Mouse (Mus musculus) stomach, postnatal 0 days (tissue): ENCODE results near the gene Fuca1. TPM values are rescaled to one million over a fixed set of nuclear protein-coding genes. Genes with fewer than 3 reads are reported as not detected.

ENCODE experiments used
- ATAC-seq: fragments of 200-750 bp; cut with Nextera tagmentation; 2 replicates; pipeline ENCODE4 v1.8.0; 2017; ENCODE audit not compliant: low FRiP score, low TSS enrichment
- DNase-seq: peaks from one replicate; pipeline ENCODE4 v3.0.0-alpha.2; 2016; ENCODE audit warnings: low spot score
- H3K27ac ChIP-seq: fragments of 300-500 bp; sonication (generic); replicated peaks from 2 replicates; pipeline ENCODE4 v1.5.1; 2014; ENCODE audit warnings: mild to moderate bottlenecking, control low read depth
- H3K27me3 ChIP-seq: fragments of 300-500 bp; sonication (generic); 2 replicates; pipeline ENCODE4 v1.6.1; 2014; ENCODE audit warnings: low read length; ENCODE audit not compliant: control insufficient read depth, insufficient read depth
- H3K36me3 ChIP-seq: fragments of 300-500 bp; sonication (generic); 2 replicates; pipeline ENCODE4 v1.6.1; 2014; ENCODE audit warnings: low read length, mixed read lengths; ENCODE audit not compliant: control insufficient read depth, insufficient read depth
- H3K4me1 ChIP-seq: fragments of 300-500 bp; sonication (generic); replicated peaks from 2 replicates; pipeline ENCODE4 v1.6.1; 2014; ENCODE audit warnings: antibody characterized with exemption; ENCODE audit not compliant: control insufficient read depth, insufficient read depth
- H3K4me2 ChIP-seq: fragments of 300-500 bp; sonication (generic); replicated peaks from 2 replicates; pipeline ENCODE4 v1.6.1; 2014; ENCODE audit warnings: low read depth, mild to moderate bottlenecking, control low read depth, moderate library complexity
- H3K4me3 ChIP-seq: fragments of 300-500 bp; sonication (generic); 2 replicates; pipeline ENCODE4 v1.5.1; 2014; ENCODE audit warnings: low read depth, low read length, control low read depth
- H3K9ac ChIP-seq: fragments of 300-500 bp; sonication (generic); 2 replicates; pipeline ENCODE4 v1.6.1; 2014; ENCODE audit warnings: mild to moderate bottlenecking, low read length, control low read depth, mixed read lengths
- H3K9me3 ChIP-seq: fragments of 300-500 bp; sonication (generic); 2 replicates; pipeline ENCODE4 v1.6.1; 2016; ENCODE audit warnings: low read length; ENCODE audit not compliant: control insufficient read depth
- CTCF ChIP-seq: IDR thresholded peaks from 2 replicates; pipeline ENCODE4 v1.5.1; 2016; ENCODE audit warnings: antibody characterized with exemption, low read depth, mild to moderate bottlenecking, moderate library complexity
- EP300 ChIP-seq: optimal IDR thresholded peaks from 2 replicates; pipeline ENCODE3; 2016; ENCODE audit warnings: antibody characterized with exemption
- WGBS: fragments of 180-500 bp; shearing (Covaris S2); extraction: QIAGEN DNeasy Blood & Tissue Kit; methylation state at CpG from one replicate; pipeline ENCODE4 v1.1.7; 2014; 5-methylcytosine and 5-hydroxymethylcytosine counted together
- polyA plus RNA-seq: library from polyadenylated mRNA; unstranded; fragments of >200 nt; fragmentation: Nextera tagmentation; extraction: Ambion mirVana; gene quantifications from 2 replicates; pipeline ENCODE4 v1.2.1, GENCODE M21; 2015

Fuca1 gene
- polyA plus RNA-seq, 1 experiment from 2014 or later: 171 TPM

- H3K27me3 ChIP-seq: no peaks in the 10 kb centered on the region
- 83% methylated on average over 18 of the region's 18 CpGs for WGBS
- no peak for TF ChIP-seq CTCF
- TF ChIP-seq EP300: no peak
- no peak overlapping the region for H3K4me2 ChIP-seq
- H3K36me3 ChIP-seq: peaks cover 21% of the 10 kb centered on the region
- H3K9me3 ChIP-seq: no peaks in the 10 kb centered on the region
- peaks cover 4% of the 10 kb centered on the region; the same call in 1 of the 2 replicates for H3K4me1 ChIP-seq
- no peak overlapping the region for H3K9ac ChIP-seq
- ATAC-seq (no peak), DNase-seq (no peak)
- no peak overlapping the region for H3K4me3 ChIP-seq
- no peak overlapping the region for H3K27ac ChIP-seq
Measured at GRCm38 (mm10) chr4:135967086-135967760, 46.7 kb downstream of the Fuca1 start.

- Histone ChIP-seq H3K36me3 (peaks cover 21% of the 10 kb centered on the region), H3K9me3 (no peaks in the 10 kb centered on the region), H3K27me3 (no peaks in the 10 kb centered on the region), H3K27ac (no peak overlapping the region), H3K4me1 (peaks cover 4% of the 10 kb centered on the region; the same call in 1 of the 2 replicates), H3K9ac (no peak overlapping the region), H3K4me3 (no peak overlapping the region), H3K4me2 (no peak overlapping the region)
- no peak for DNase-seq
- 58% methylated on average over 15 of the region's 19 CpGs for WGBS
- no peak for ATAC-seq
- TF ChIP-seq EP300: no peak
Measured at GRCm38 (mm10) chr4:135968271-135968869, 47.8 kb downstream of the Fuca1 start.

- H3K4me1 ChIP-seq: peaks cover 4% of the 10 kb centered on the region; the same call in 1 of the 2 replicates
- DNase-seq (no peak), ATAC-seq (no peak)
- 80% methylated on average over 13 of the region's 13 CpGs for whole genome bisulfite sequencing
- no peak overlapping the region for H3K4me3 ChIP-seq
- no peak overlapping the region for H3K4me2 ChIP-seq
- H3K27me3 ChIP-seq: no peaks in the 10 kb centered on the region
- H3K9me3 ChIP-seq: no peaks in the 10 kb centered on the region
- no peak for TF ChIP-seq CTCF
- no peak for TF ChIP-seq EP300
- no peak overlapping the region for H3K27ac ChIP-seq
- no peak overlapping the region for H3K9ac ChIP-seq
- H3K36me3 ChIP-seq: peaks cover 21% of the 10 kb centered on the region
Measured at GRCm38 (mm10) chr4:135969070-135969750, 48.7 kb downstream of the Fuca1 start.

- H3K4me3 ChIP-seq: no peak overlapping the region
- H3K27me3 ChIP-seq: no peaks in the 10 kb centered on the region
- no peaks in the 10 kb centered on the region for H3K9me3 ChIP-seq
- no peak for TF ChIP-seq EP300
- TF ChIP-seq CTCF: no peak
- WGBS: 87% methylated on average over 11 of the region's 11 CpGs
- no peak overlapping the region for H3K9ac ChIP-seq
- H3K36me3 ChIP-seq: peaks cover 22% of the 10 kb centered on the region
- H3K4me2 ChIP-seq: no peak overlapping the region
- H3K27ac ChIP-seq: no peak overlapping the region
- DNase-seq (no peak), ATAC-seq (no peak)
- H3K4me1 ChIP-seq: peaks cover 4% of the 10 kb centered on the region; the same call in 1 of the 2 replicates
Measured at GRCm38 (mm10) chr4:135970585-135970984, 50.0 kb downstream of the Fuca1 start.

GRCm38 (mm10) chr4:135971805-135972555, 51.4 kb downstream of the Fuca1 start:
- Histone ChIP-seq H3K4me2 (peak overlapping the region; percentile 93), H3K36me3 (peaks cover 23% of the 10 kb centered on the region), H3K4me1 (peaks cover 4% of the 10 kb centered on the region; the same call in 1 of the 2 replicates), H3K9ac (peak overlapping the region; percentile 89), H3K4me3 (peak overlapping the region; percentile 95), H3K27me3 (no peaks in the 10 kb centered on the region), H3K27ac (peak overlapping the region; percentile 84), H3K9me3 (no peaks in the 10 kb centered on the region)
- WGBS: under 1% methylated on average over 32 of the region's 35 CpGs
- no peak for TF ChIP-seq EP300
- TF ChIP-seq CTCF: no peak
- DNase-seq: no peak
- ATAC-seq: peak; percentile 31
